Mouse (Mus musculus) MEL (cell line): Measurements from ENCODE around the gene Rasa1. TPM values are rescaled to one million over a fixed set of nuclear protein-coding genes. Genes with fewer than 3 reads are reported as not detected.
A peak's percentile ranks its signal among the peaks of the same experiment; 100 is the strongest.

Source experiments
- DNase-seq: peaks from one replicate; pipeline ENCODE4 v3.0.0; 2011; ENCODE audit warnings: low read depth, low spot score
- H3K27ac ChIP-seq: 2 replicates; pipeline ENCODE4 v1.5.1; 2012; ENCODE audit warnings: low read depth, mild to moderate bottlenecking, control low read depth, low read length, moderate library complexity; ENCODE audit not compliant: control insufficient read depth
- H3K27me3 ChIP-seq, 2 experiments: fragments of 150-350 bp in 1 of 2; sonication (generic) in 1 of 2; 2 replicates each; pipeline ENCODE4 v1.6.1; 2012; ENCODE audit warnings: low read length in 2 of 2, mild to moderate bottlenecking in 2 of 2, improper control_type of control experiment in 1 of 2, moderate library complexity in 1 of 2; ENCODE audit not compliant: insufficient read depth in 2 of 2, control insufficient read depth in 1 of 2
- H3K36me3 ChIP-seq, 2 experiments: 2 replicates each; pipeline ENCODE4 v1.6.1; 2012 to 2014; ENCODE audit warnings: low read length in 2 of 2, improper control_type of control experiment in 1 of 2, inconsistent platforms in 1 of 2, mild to moderate bottlenecking in 1 of 2; ENCODE audit not compliant: insufficient read depth in 2 of 2, control insufficient read depth in 1 of 2
- H3K4me1 ChIP-seq, 2 experiments: fragments of 150-350 bp in 1 of 2; sonication (generic) in 1 of 2; 2 replicates each; pipeline ENCODE4 v1.6.1; 2012; ENCODE audit warnings: low read length in 2 of 2, improper control_type of control experiment in 1 of 2, mild to moderate bottlenecking in 1 of 2; ENCODE audit not compliant: insufficient read depth in 2 of 2, control insufficient read depth in 1 of 2
- H3K4me3 ChIP-seq, 2 experiments: fragments of 150-350 bp in 1 of 2; sonication (generic) in 1 of 2; 2 replicates each; pipeline ENCODE4 v1.5.1; 2012; ENCODE audit warnings: low read depth in 2 of 2, low read length in 2 of 2, mild to moderate bottlenecking in 2 of 2, moderate library complexity in 2 of 2, control low read depth in 1 of 2, improper control_type of control experiment in 1 of 2; ENCODE audit not compliant: control insufficient read depth in 1 of 2, insufficient read depth in 1 of 2
- H3K79me2 ChIP-seq: 2 replicates; pipeline ENCODE4 v1.6.1; 2012; ENCODE audit warnings: mild to moderate bottlenecking, low read length, moderate library complexity; ENCODE audit not compliant: control insufficient read depth, poor library complexity, insufficient read depth
- H3K9ac ChIP-seq: 2 replicates; pipeline ENCODE4 v1.6.1; 2012; ENCODE audit warnings: low read depth, mild to moderate bottlenecking, control low read depth, low read length, moderate library complexity; ENCODE audit not compliant: control insufficient read depth, poor library complexity, severe bottlenecking
- H3K9me3 ChIP-seq: fragments of 150-350 bp; sonication (generic); replicated peaks from 2 replicates; pipeline ENCODE4 v1.6.1; 2012; ENCODE audit warnings: mild to moderate bottlenecking, low read length, improper control_type of control experiment, moderate library complexity; ENCODE audit not compliant: insufficient read depth
- BHLHE40 ChIP-seq: IDR thresholded peaks from 2 replicates; pipeline ENCODE4 v1.6.1; 2012; ENCODE audit warnings: low read depth, mild to moderate bottlenecking, inconsistent platforms, low read length, improper control_type of control experiment, borderline replicate concordance
- CHD1 ChIP-seq: IDR thresholded peaks from 2 replicates; pipeline ENCODE4 v1.6.1; 2012; ENCODE audit warnings: low read depth, mild to moderate bottlenecking, inconsistent platforms, low read length, improper control_type of control experiment
- CTCF ChIP-seq, 3 experiments: IDR thresholded peaks in 2 of 3; conservative IDR thresholded peaks in 1 of 3; 2 replicates each; pipeline ENCODE4 v1.5.1; 2011 to 2012; ENCODE audit warnings: low read length in 3 of 3, low read depth in 2 of 3, mild to moderate bottlenecking in 2 of 3, improper control_type of control experiment in 1 of 3, inconsistent platforms in 1 of 3, mixed read lengths in 1 of 3, moderate library complexity in 1 of 3; ENCODE audit not compliant: control insufficient read depth in 1 of 3, insufficient read depth in 1 of 3, poor library complexity in 1 of 3, severe bottlenecking in 1 of 3
- E2F4 ChIP-seq: IDR thresholded peaks from 2 replicates; pipeline ENCODE4 v1.6.1; 2011; ENCODE audit warnings: low read depth, low read length, improper control_type of control experiment, borderline replicate concordance
- ELF1 ChIP-seq: IDR thresholded peaks from 2 replicates; pipeline ENCODE4 v1.6.1; 2014; ENCODE audit warnings: low read depth, mild to moderate bottlenecking, inconsistent platforms, low read length, improper control_type of control experiment, moderate library complexity
- EP300 ChIP-seq, 2 experiments: IDR thresholded peaks; 2 replicates each; pipeline ENCODE4 v1.6.1; 2011; ENCODE audit warnings: improper control_type of control experiment in 2 of 2, low read length in 2 of 2, low read depth in 1 of 2, mild to moderate bottlenecking in 1 of 2
- ETS1 ChIP-seq: IDR thresholded peaks from 2 replicates; pipeline ENCODE4 v1.6.1; 2012; ENCODE audit warnings: low read depth, mild to moderate bottlenecking, inconsistent platforms, low read length, improper control_type of control experiment, moderate library complexity
- GABPA ChIP-seq: IDR thresholded peaks from 2 replicates; pipeline ENCODE4 v1.6.1; 2012; ENCODE audit warnings: low read depth, mild to moderate bottlenecking, inconsistent platforms, low read length, improper control_type of control experiment, moderate library complexity
- GATA1 ChIP-seq: IDR thresholded peaks from 2 replicates; pipeline ENCODE4 v1.6.1; 2011; ENCODE audit warnings: low read depth, low read length, improper control_type of control experiment
- HCFC1 ChIP-seq: IDR thresholded peaks from 2 replicates; pipeline ENCODE4 v1.6.1; 2012; ENCODE audit warnings: low read depth, mild to moderate bottlenecking, inconsistent platforms, low read length, improper control_type of control experiment, moderate library complexity
- JUND ChIP-seq: IDR thresholded peaks from 2 replicates; pipeline ENCODE4 v1.6.1; 2011; ENCODE audit warnings: low read depth, mild to moderate bottlenecking, improper control_type of control experiment, low read length
- MAZ ChIP-seq: IDR thresholded peaks from 2 replicates; pipeline ENCODE4 v1.6.1; 2012; ENCODE audit warnings: low read depth, mild to moderate bottlenecking, inconsistent platforms, low read length, improper control_type of control experiment
- MEF2A ChIP-seq: IDR thresholded peaks from 2 replicates; pipeline ENCODE4 v1.6.1; 2014; ENCODE audit warnings: low read depth, mild to moderate bottlenecking, inconsistent platforms, low read length, improper control_type of control experiment; ENCODE audit not compliant: poor library complexity, insufficient replicate concordance, severe bottlenecking; ENCODE audit errors: extremely low read depth
- MXI1 ChIP-seq: IDR thresholded peaks from 2 replicates; pipeline ENCODE4 v1.6.1; 2011; ENCODE audit warnings: mild to moderate bottlenecking, low read depth, low read length, improper control_type of control experiment
- MYB ChIP-seq: IDR thresholded peaks from 2 replicates; pipeline ENCODE4 v1.6.1; 2011; ENCODE audit warnings: mild to moderate bottlenecking, low read depth, low read length, improper control_type of control experiment
- MYC ChIP-seq: IDR thresholded peaks from 2 replicates; pipeline ENCODE4 v1.6.1; 2011; ENCODE audit warnings: low read depth, mild to moderate bottlenecking, low read length, improper control_type of control experiment, moderate library complexity
- NELFE ChIP-seq: IDR thresholded peaks from 2 replicates; pipeline ENCODE4 v1.6.1; 2011; ENCODE audit warnings: low read depth, low read length, improper control_type of control experiment
- NRF1 ChIP-seq: IDR thresholded peaks from 2 replicates; pipeline ENCODE4 v1.6.1; 2014; ENCODE audit warnings: low read depth, mild to moderate bottlenecking, inconsistent platforms, low read length, improper control_type of control experiment, moderate library complexity; ENCODE audit not compliant: poor library complexity, insufficient read depth, severe bottlenecking
- POLR2A ChIP-seq, 2 experiments: IDR thresholded peaks; 2 replicates each; pipeline ENCODE4 v1.6.1; 2011 to 2012; ENCODE audit warnings: low read length in 2 of 2, mild to moderate bottlenecking in 2 of 2, control low read depth in 1 of 2, improper control_type of control experiment in 1 of 2, low read depth in 1 of 2, moderate library complexity in 1 of 2; ENCODE audit not compliant: control insufficient read depth in 1 of 2, insufficient read depth in 1 of 2, poor library complexity in 1 of 2
- POLR2AphosphoS2 ChIP-seq: IDR thresholded peaks from 2 replicates; pipeline ENCODE4 v1.6.1; 2011; ENCODE audit warnings: low read length, improper control_type of control experiment
- POLR2AphosphoS5 ChIP-seq: IDR thresholded peaks from 2 replicates; pipeline ENCODE4 v1.6.1; 2012; ENCODE audit warnings: low read depth, borderline replicate concordance, mild to moderate bottlenecking, inconsistent platforms, low read length, moderate library complexity, mixed read lengths
- RAD21 ChIP-seq: IDR thresholded peaks from 2 replicates; pipeline ENCODE4 v1.6.1; 2011; ENCODE audit warnings: mild to moderate bottlenecking, low read depth, low read length, improper control_type of control experiment
- RCOR1 ChIP-seq: IDR thresholded peaks from 2 replicates; pipeline ENCODE4 v1.6.1; 2012; ENCODE audit warnings: low read depth, mild to moderate bottlenecking, inconsistent platforms, low read length, improper control_type of control experiment
- SIN3A ChIP-seq: IDR thresholded peaks from 2 replicates; pipeline ENCODE4 v1.6.1; 2012; ENCODE audit warnings: low read length, improper control_type of control experiment, inconsistent platforms
- SMC3 ChIP-seq: IDR thresholded peaks from 2 replicates; pipeline ENCODE4 v1.6.1; 2011; ENCODE audit warnings: low read depth, low read length, improper control_type of control experiment
- TAL1 ChIP-seq: IDR thresholded peaks from 2 replicates; pipeline ENCODE4 v1.6.1; 2012; ENCODE audit warnings: mild to moderate bottlenecking, inconsistent platforms, low read length, moderate library complexity, mixed read lengths
- TBP ChIP-seq: IDR thresholded peaks from 2 replicates; pipeline ENCODE4 v1.8.0; 2011; ENCODE audit warnings: low read depth, low read length, improper control_type of control experiment
- TCF12 ChIP-seq: IDR thresholded peaks from 2 replicates; pipeline ENCODE4 v1.6.1; 2014; ENCODE audit warnings: low read depth, mild to moderate bottlenecking, inconsistent platforms, low read length, improper control_type of control experiment, moderate library complexity
- UBTF ChIP-seq: IDR thresholded peaks from 2 replicates; pipeline ENCODE4 v1.6.1; 2012; ENCODE audit warnings: low read depth, mild to moderate bottlenecking, inconsistent platforms, low read length, improper control_type of control experiment, moderate library complexity, borderline replicate concordance; ENCODE audit not compliant: insufficient read depth
- USF1 ChIP-seq: IDR thresholded peaks from 2 replicates; pipeline ENCODE4 v1.6.1; 2014; ENCODE audit warnings: low read depth, mild to moderate bottlenecking, inconsistent platforms, low read length, improper control_type of control experiment, moderate library complexity
- USF2 ChIP-seq, 2 experiments: IDR thresholded peaks; 2 replicates each; pipeline ENCODE4 v1.6.1; 2011 to 2012; ENCODE audit warnings: improper control_type of control experiment in 2 of 2, low read length in 2 of 2, borderline replicate concordance in 1 of 2, inconsistent platforms in 1 of 2, low read depth in 1 of 2, mild to moderate bottlenecking in 1 of 2; ENCODE audit not compliant: insufficient read depth in 1 of 2
- ZC3H11A ChIP-seq: IDR thresholded peaks from 2 replicates; pipeline ENCODE4 v1.6.1; 2012; ENCODE audit warnings: low read depth, mild to moderate bottlenecking, inconsistent platforms, low read length, improper control_type of control experiment
- ZKSCAN1 ChIP-seq: IDR thresholded peaks from 2 replicates; pipeline ENCODE4 v1.6.1; 2012; ENCODE audit warnings: low read depth, mild to moderate bottlenecking, inconsistent platforms, low read length, improper control_type of control experiment, moderate library complexity
- ZMIZ1 ChIP-seq: IDR thresholded peaks from 2 replicates; pipeline ENCODE4 v1.6.1; 2012; ENCODE audit warnings: low read depth, mild to moderate bottlenecking, inconsistent platforms, low read length, improper control_type of control experiment, moderate library complexity
- polyA plus RNA-seq, 2 experiments: library from polyadenylated mRNA; stranded (reverse) in 1 of 2; unstranded in 1 of 2; fragments of >175 nt in 1 of 2; fragments of >200 nt in 1 of 2; gene quantifications; 2 replicates each; pipeline versions ENCODE4 v1.2.1 to v1.2.4; 2012; ENCODE audit warnings: low replicate concordance in 2 of 2, low read depth in 1 of 2; ENCODE audit not compliant: insufficient read length in 2 of 2, insufficient read depth in 1 of 2, missing spikeins in 1 of 2
- total RNA-seq: library from RNA; depleted of rRNA; stranded (reverse); fragments of 300-350 nt; gene quantifications from 2 replicates; pipeline ENCODE4 v1.2.3, GENCODE M21; 2012; rRNA removed

The Rasa1 gene
- total RNA-seq (14.0 and 14.3 TPM in 2 replicates), polyA plus RNA-seq (10 to 100 TPM in 1 of 2 experiments, not detected in 1; 22.3 TPM)

GRCm38 (mm10) chr13:85288843-85289713 lies at the start of gene Rasa1:
Gene Rasa1 (minus strand): TSS chr13:85289130.
- no peaks in the 10 kb centered on the region for H3K27me3 ChIP-seq
- no peaks in the 10 kb centered on the region for H3K9me3 ChIP-seq
- H3K36me3 ChIP-seq, result peaks cover 0 to 13% of the 10 kb centered on the region in 2 experiments; a peak in 2 of 4 replicates
- peak within 1 kb of the TSS; percentile 93 for H3K9ac ChIP-seq
- peaks cover 0 to 3% of the 10 kb centered on the region in 2 experiments; a peak in 1 of 4 replicates for H3K4me1 ChIP-seq
- peaks cover 21% of the 10 kb centered on the region for H3K79me2 ChIP-seq
- peak; percentile 97 for DNase-seq
- H3K4me3 ChIP-seq, result peak within 1 kb of the TSS; percentile 97 to 98
- peak within 1 kb of the TSS; percentile 90 for H3K27ac ChIP-seq
- peak; percentile 73 for TF ChIP-seq NRF1
- TF ChIP-seq USF1, result no peak
- peak; percentile 53 for TF ChIP-seq NELFE
- no peak for TF ChIP-seq E2F4
- TF ChIP-seq BHLHE40, result no peak; the same call in 1 of the 2 replicates
- TF ChIP-seq GATA1, result no peak
- no peak for TF ChIP-seq MYB
- no peak for TF ChIP-seq RCOR1
- TF ChIP-seq HCFC1, result peak; percentile 69
- peak; percentile 46; the same call in 1 of the 2 replicates for TF ChIP-seq SIN3A
- TF ChIP-seq POLR2A (IDR thresholded peaks at IDR 0.05; ENCODE audit: control insufficient read depth in 1 of 2, insufficient read depth in 1 of 2, low read depth in 1 of 2, low read length in 2 of 2, poor library complexity in 1 of 2), result peak; percentile 73 to 89
- peak; percentile 61 for TF ChIP-seq ELF1
- TF ChIP-seq CTCF (IDR thresholded peaks at IDR 0.05 in 2 of 3, conservative IDR thresholded peaks at IDR 0.05 in 1 of 3; ENCODE audit: control insufficient read depth in 1 of 3, insufficient read depth in 1 of 3, low read depth in 2 of 3, low read length in 3 of 3, poor library complexity in 1 of 3, severe bottlenecking in 1 of 3), result no peak
- no peak; the same call in 1 of the 2 replicates for TF ChIP-seq POLR2AphosphoS2
- TF ChIP-seq ETS1, result no peak
- TF ChIP-seq POLR2AphosphoS5, result no peak
- no peak for TF ChIP-seq USF2 (IDR thresholded peaks at IDR 0.05; ENCODE audit: borderline replicate concordance in 1 of 2, insufficient read depth in 1 of 2, low read depth in 1 of 2, low read length in 2 of 2)
- no peak for TF ChIP-seq JUND
- no peak for TF ChIP-seq ZKSCAN1
- no peak; the same call in 1 of the 2 replicates for TF ChIP-seq UBTF
- no peak for TF ChIP-seq CHD1
- no peak for TF ChIP-seq MEF2A
- TF ChIP-seq TCF12, result peak; percentile 42; the same call in 1 of the 2 replicates
- TF ChIP-seq EP300 (IDR thresholded peaks at IDR 0.05; ENCODE audit: low read depth in 1 of 2, low read length in 2 of 2), result 0 out of 4 replicates have a peak, but pooled peaks of 1 of the 2 experiments have one; percentile 5
- no peak for TF ChIP-seq ZMIZ1
- TF ChIP-seq TBP, result no peak
- TF ChIP-seq SMC3, result no peak
- no peak for TF ChIP-seq GABPA
- no peak for TF ChIP-seq ZC3H11A
- TF ChIP-seq MYC, result 0 out of 2 replicates have a peak, but pooled peaks have one; percentile 7
- no peak for TF ChIP-seq RAD21
- TF ChIP-seq TAL1, result no peak
- TF ChIP-seq MAZ, result peak; percentile 73; the same call in 1 of the 2 replicates
- peak; percentile 70 for TF ChIP-seq MXI1
